21 mouse cellular contexts compared by ENCODE assay signal in genomic region chr9:65360641-65361448, GRCm38 (mm10). TPM values are rescaled to one million over a fixed set of nuclear protein-coding genes. Genes with fewer than 3 reads are reported as not detected.
A peak's percentile ranks its signal among the peaks of the same experiment; 100 is the strongest.
DNase-seq lines count a peak whose midpoint lies in the region; ATAC-seq lines count a peak whose summit lies in the region.
"Had no signal": no experiment of that assay in that cellular context is flagged by ENCODE, and none has a peak within 500 bp of the region (broad histone marks: within the 10 kb centered on the region; RNA-seq: fewer than 3 reads in every experiment).

Ubap1l (plus strand) TSS chr9:65361041.

- H3K4me1 ChIP-seq in heart, embryonic 10.5 days = peaks cover 23% of the 10 kb centered on the region
- H3K4me1 ChIP-seq in liver, embryonic 13.5 days (replicated peaks) = peaks cover 12% of the 10 kb centered on the region
- H3K4me1 ChIP-seq in liver, embryonic 11.5 days (replicated peaks; ENCODE audit: control insufficient read depth, insufficient read depth, low read length) = 0 out of 2 replicates have a peak, but pooled peaks cover 6% of the 10 kb centered on the region
- H3K4me1 ChIP-seq: forebrain, embryonic 13.5 days; limb, embryonic 12.5 days; midbrain, embryonic 12.5 days; neural tube, embryonic 15.5 days had no signal

- H3K27me3 ChIP-seq in heart, embryonic 10.5 days (ENCODE audit: insufficient read depth, poor library complexity, severe bottlenecking) = no peaks in the 10 kb centered on the region
- H3K27me3 ChIP-seq in liver, embryonic 13.5 days = no peaks in the 10 kb centered on the region
- H3K27me3 ChIP-seq in liver, embryonic 11.5 days (replicated peaks; ENCODE audit: control insufficient read depth, insufficient read depth, low read length) = no peaks in the 10 kb centered on the region
- H3K27me3 ChIP-seq: forebrain, embryonic 13.5 days; limb, embryonic 12.5 days; midbrain, embryonic 12.5 days; neural tube, embryonic 15.5 days had no signal

- no peak within 1 kb of the TSS for H3K4me3 ChIP-seq in heart, embryonic 10.5 days
- no peak within 1 kb of the TSS for H3K4me3 ChIP-seq in liver, embryonic 13.5 days (replicated peaks)
- no peak within 1 kb of the TSS for H3K4me3 ChIP-seq in liver, embryonic 11.5 days (ENCODE audit: low read depth, low read length)
- H3K4me3 ChIP-seq: forebrain, embryonic 13.5 days; limb, embryonic 12.5 days; midbrain, embryonic 12.5 days; neural tube, embryonic 15.5 days had no signal

- H3K9ac ChIP-seq in liver, embryonic 13.5 days = no peak within 1 kb of the TSS
- no peak within 1 kb of the TSS for H3K9ac ChIP-seq in liver, embryonic 11.5 days (ENCODE audit: low read depth, low read length)
- H3K9ac ChIP-seq: forebrain, embryonic 13.5 days; limb, embryonic 12.5 days; midbrain, embryonic 12.5 days; neural tube, embryonic 15.5 days had no signal

- ATAC-seq in liver, embryonic 13.5 days (ENCODE audit: low read depth) = no peak
- no peak for ATAC-seq in liver, embryonic 11.5 days (replicated peaks; ENCODE audit: low FRiP score)
- ATAC-seq: forebrain, embryonic 13.5 days; hindbrain, embryonic 16.5 days had no signal

- H3K9me3 ChIP-seq in heart, embryonic 10.5 days = no peaks in the 10 kb centered on the region
- no peaks in the 10 kb centered on the region for H3K9me3 ChIP-seq in liver, embryonic 13.5 days (replicated peaks)
- H3K9me3 ChIP-seq in liver, embryonic 11.5 days (ENCODE audit: control insufficient read depth, low read length) = no peaks in the 10 kb centered on the region
- H3K9me3 ChIP-seq: forebrain, embryonic 13.5 days; limb, embryonic 12.5 days; midbrain, embryonic 12.5 days; neural tube, embryonic 15.5 days had no signal

- WGBS in heart, embryonic 10.5 days = 88% methylated on average over 16 of the region's 16 CpGs
- 80% methylated on average over 16 of the region's 16 CpGs for WGBS in liver, embryonic 13.5 days (ENCODE audit: insufficient replicate concordance)
- WGBS in liver, embryonic 11.5 days = 88% methylated on average over 16 of the region's 16 CpGs

- no peak within 1 kb of the TSS for H3K27ac ChIP-seq in heart, embryonic 10.5 days
- 0 out of 2 replicates have a peak within 1 kb of the TSS, but pooled peaks have one; percentile 36 for H3K27ac ChIP-seq in liver, embryonic 13.5 days
- no peak within 1 kb of the TSS for H3K27ac ChIP-seq in liver, embryonic 11.5 days (ENCODE audit: low read depth, low read length)
- H3K27ac ChIP-seq: forebrain, embryonic 13.5 days; limb, embryonic 12.5 days; midbrain, embryonic 12.5 days; neural tube, embryonic 15.5 days had no signal

- H3K4me2 ChIP-seq in liver, embryonic 13.5 days = no peak within 1 kb of the TSS
- no peak within 1 kb of the TSS for H3K4me2 ChIP-seq in liver, embryonic 11.5 days
- H3K4me2 ChIP-seq: forebrain, embryonic 13.5 days; limb, embryonic 12.5 days; midbrain, embryonic 12.5 days; neural tube, embryonic 15.5 days had no signal

- DNase-seq in heart, embryonic 10.5 days (ENCODE audit: low spot score) = peak; percentile 53
- no peak for DNase-seq in heart, postnatal 4 days
- DNase-seq in liver, embryonic 13.5 days = no peak
- DNase-seq in liver, embryonic 11.5 days (ENCODE audit: low spot score) = no peak
- DNase-seq in kidney, adult 9 months = peak; percentile 74
- DNase-seq in retina, embryonic 14.5 days (ENCODE audit: low spot score) = peak; percentile 33
- no peak for DNase-seq in adrenal gland, postnatal 4 days (ENCODE audit: low spot score in 2 of 2)
- no peak for DNase-seq in urinary bladder, postnatal 14 days (ENCODE audit: low spot score)
- DNase-seq: adrenal gland, adult 8-10 months; B cell, adult 2 months; cerebellum, adult 9-11 months; heart, postnatal 10 days; lung, postnatal 14 days; right cerebral cortex, postnatal 25 days; thymus, adult 18-20 months had no signal

- H3K36me3 ChIP-seq in heart, embryonic 10.5 days = peaks cover 68% of the 10 kb centered on the region
- H3K36me3 ChIP-seq in liver, embryonic 13.5 days = peaks cover 50% of the 10 kb centered on the region
- H3K36me3 ChIP-seq in liver, embryonic 11.5 days (ENCODE audit: control insufficient read depth, insufficient read depth, low read length) = peaks cover 9% of the 10 kb centered on the region

RNA-seq across cellular contexts. Expression of gene Ubap1l, which starts in this region (rescaled TPM):
- polyA plus RNA-seq in heart, embryonic 10.5 days (2016; fragmentation: Nextera tagmentation; extraction: Ambion mirVana) = 0.27 and 0.38 TPM in 2 replicates
- under 1 TPM in 1 of 2 experiments, not detected in 1; 0.36 TPM for total RNA-seq in heart, postnatal 4 days (2021)
- polyA plus RNA-seq in liver, embryonic 13.5 days (2015; fragmentation: Nextera tagmentation; extraction: Ambion mirVana) = not detected in 2 replicates
- polyA plus RNA-seq in liver, embryonic 11.5 days (2014; fragmentation: Nextera tagmentation; extraction: Ambion mirVana) = 0.19 and 0.30 TPM in 2 replicates
- total RNA-seq in adrenal gland, postnatal 4 days (2021) = under 1 TPM; 0.67 to 0.68 TPM
- total RNA-seq: granulocyte monocyte progenitor cell, adult 5-6 weeks had no signal

Comparison
In these comparisons a context has a peak if more than half of its experiments do, and no peak if none do; other contexts are left out.
1. Peak in DNase-seq in heart, embryonic 10.5 days; RNA of the gene not detected or under 1 TPM.
2. DNase-seq: peak in kidney, adult 9 months (single experiment) and retina, embryonic 14.5 days (single experiment); none in heart, postnatal 4 days (single experiment), liver, embryonic 13.5 days (single experiment), liver, embryonic 11.5 days (single experiment), adrenal gland, postnatal 4 days (0 of 2) and urinary bladder, postnatal 14 days (single experiment).